Comparison of ENCODE assay signal across 8 mouse cellular contexts in the genomic region with DNA sequence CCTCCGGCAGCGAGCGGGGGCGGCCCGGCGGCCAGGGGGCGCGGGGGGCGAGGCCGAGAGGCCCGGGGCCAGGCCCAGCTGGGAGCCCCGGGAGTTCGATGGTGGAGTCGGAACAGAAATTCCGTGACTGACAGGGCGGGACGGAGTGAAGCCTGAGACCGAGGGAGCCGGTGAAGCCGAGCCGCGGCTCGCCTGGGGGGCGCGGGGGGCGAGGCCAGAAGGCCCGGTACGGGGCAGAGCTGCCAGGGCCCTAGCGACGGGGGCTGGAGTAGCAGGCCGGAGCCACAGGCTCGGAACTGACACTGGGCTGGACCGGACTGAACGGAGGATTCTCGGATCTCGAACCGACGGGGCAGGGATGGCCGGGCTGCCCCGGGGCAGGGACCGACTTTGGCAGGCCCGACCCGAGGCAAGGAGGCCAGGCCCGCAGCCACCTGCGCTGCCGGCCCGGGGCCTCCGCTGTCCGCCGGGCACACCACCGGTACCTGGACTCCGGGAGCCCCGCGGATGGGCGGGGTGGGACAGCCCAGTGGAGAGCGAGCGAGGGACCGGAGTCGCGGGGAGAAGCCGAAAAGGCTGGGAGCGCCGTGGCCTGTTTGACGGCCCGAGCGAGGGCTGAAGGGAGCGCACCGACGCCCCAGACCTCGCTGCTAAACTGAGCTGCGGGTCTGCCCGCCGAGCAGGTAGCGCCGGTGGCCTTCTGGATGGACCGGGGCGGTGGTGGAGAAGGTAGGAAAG. TPM values are rescaled to one million over a fixed set of nuclear protein-coding genes. Genes with fewer than 3 reads are reported as not detected.
DNase-seq lines count a peak whose midpoint lies in the region; ATAC-seq lines count a peak whose summit lies in the region.

No protein-coding gene starts in this region.

- peak overlapping the region; percentile 99 for H3K4me3 ChIP-seq in midbrain, embryonic 10.5 days

- no peak for DNase-seq in cerebellum, adult 9-10 months
- DNase-seq in cerebellum, postnatal 10 days: peak; percentile 88
- DNase-seq in gastrocnemius, adult 18-20 months (ENCODE audit: low spot score): peak; percentile 66
- peak; percentile 81 for DNase-seq in induced T-regulatory cell, adult 2 months (ENCODE audit: low read depth)
- DNase-seq in left cerebral cortex, postnatal 4 days: peak; percentile 76
- peak; percentile 85 for DNase-seq in midbrain, embryonic 10.5 days (ENCODE audit: low spot score)
- peak; percentile 63 to 74 for DNase-seq in spleen, adult 18-20 months

- H3K36me3 ChIP-seq in midbrain, embryonic 10.5 days: peaks cover 23% of the 10 kb centered on the region

- no peaks in the 10 kb centered on the region for H3K27me3 ChIP-seq in midbrain, embryonic 10.5 days (ENCODE audit: low read depth, poor library complexity, severe bottlenecking)

- peak; percentile 51 for ATAC-seq in cerebellum, adult (ENCODE audit: insufficient number of reproducible peaks, low FRiP score, low TSS enrichment)

- peak overlapping the region; percentile 99 for H3K27ac ChIP-seq in midbrain, embryonic 10.5 days (replicated peaks)

- peaks cover 37% of the 10 kb centered on the region for H3K4me1 ChIP-seq in midbrain, embryonic 10.5 days

- WGBS in midbrain, embryonic 10.5 days: 1% methylated on average over 77 of the region's 77 CpGs

- intact Hi-C loops in left cerebral cortex, postnatal 4 days (cut with DNase I): no loop called here

- H3K9me3 ChIP-seq in midbrain, embryonic 10.5 days (replicated peaks): no peaks in the 10 kb centered on the region

RNA-seq across cellular contexts. Expression of a gene that starts 0.7 kb away (rescaled TPM):
- 10 to 100 TPM; 18.1 to 18.2 TPM for total RNA-seq in gastrocnemius, adult 18-20 months (2021)
- total RNA-seq in left cerebral cortex, postnatal 4 days (2021): 10 to 100 TPM; 60.2 to 68.2 TPM
- polyA plus RNA-seq in midbrain, embryonic 10.5 days (2016; fragmentation: Nextera tagmentation; extraction: Ambion mirVana): 67.9 and 73.8 TPM in 2 replicates

RNA-seq across cellular contexts. Expression of a gene that starts 0.9 kb away (rescaled TPM):
- 100 to 1,000 TPM; 730 to 801 TPM for total RNA-seq in gastrocnemius, adult 18-20 months (2021)
- 100 to 1,000 TPM; 319 to 327 TPM for total RNA-seq in left cerebral cortex, postnatal 4 days (2021)
- 444 and 449 TPM in 2 replicates for polyA plus RNA-seq in midbrain, embryonic 10.5 days (2016; fragmentation: Nextera tagmentation; extraction: Ambion mirVana)

RNA-seq across cellular contexts. Expression of a gene that starts 22.1 kb away (rescaled TPM):
- 10 to 100 TPM; 13.2 to 14.2 TPM for total RNA-seq in gastrocnemius, adult 18-20 months (2021)
- total RNA-seq in left cerebral cortex, postnatal 4 days (2021): 1 to 10 TPM; 6.6 to 8.2 TPM
- polyA plus RNA-seq in midbrain, embryonic 10.5 days (2016; fragmentation: Nextera tagmentation; extraction: Ambion mirVana): 20.4 and 21.2 TPM in 2 replicates

RNA-seq across cellular contexts. Expression of a gene that starts 47.7 kb away (rescaled TPM):
- under 1 TPM; 0.28 to 0.71 TPM for total RNA-seq in gastrocnemius, adult 18-20 months (2021)
- total RNA-seq in left cerebral cortex, postnatal 4 days (2021): 1 to 10 TPM; 2.4 to 3.2 TPM
- 77.4 and 80.9 TPM in 2 replicates for polyA plus RNA-seq in midbrain, embryonic 10.5 days (2016; fragmentation: Nextera tagmentation; extraction: Ambion mirVana)

RNA-seq across cellular contexts. Expression of a gene that starts 47.8 kb away (rescaled TPM):
- 10 to 100 TPM; 46.1 to 49.9 TPM for total RNA-seq in gastrocnemius, adult 18-20 months (2021)
- total RNA-seq in left cerebral cortex, postnatal 4 days (2021): 10 to 100 TPM; 78.4 to 83.7 TPM
- polyA plus RNA-seq in midbrain, embryonic 10.5 days (2016; fragmentation: Nextera tagmentation; extraction: Ambion mirVana): 55.9 TPM in 2 replicates
